Comparison of ENCODE assay signal across 9 mouse cellular contexts in genomic region chr9:99870780-99871555, GRCm38 (mm10). TPM values are rescaled to one million over a fixed set of nuclear protein-coding genes. Genes with fewer than 3 reads are reported as not detected.
A peak's percentile ranks its signal among the peaks of the same experiment; 100 is the strongest.
DNase-seq lines count a peak whose midpoint lies in the region; ATAC-seq and TF ChIP-seq lines count a peak whose summit lies in the region.
"Had no signal": no experiment of that assay in that cellular context is flagged by ENCODE, and none has a peak within 500 bp of the region (broad histone marks: within the 10 kb centered on the region; RNA-seq: fewer than 3 reads in every experiment).

No protein-coding gene starts in this region.

- WGBS in heart, postnatal 0 days, result 3% methylated on average over 37 of the region's 37 CpGs
- 2% methylated on average over 37 of the region's 37 CpGs for WGBS in embryonic facial prominence, embryonic 12.5 days
- 1% methylated on average over 37 of the region's 37 CpGs for WGBS in limb, embryonic 11.5 days

- peak overlapping the region; percentile 19; the same call in 1 of the 2 replicates for H3K4me3 ChIP-seq in heart, postnatal 0 days (ENCODE audit: low read depth, low read length)
- peak overlapping the region; percentile 16 for H3K4me3 ChIP-seq in embryonic facial prominence, embryonic 12.5 days
- H3K4me3 ChIP-seq in limb, embryonic 11.5 days (ENCODE audit: low read depth, low read length), result no peak overlapping the region
- H3K4me3 ChIP-seq: liver, embryonic 13.5 days had no signal

- TF ChIP-seq CTCF in heart, postnatal 0 days (IDR thresholded peaks at IDR 0.05; ENCODE audit: low read depth), result no peak

- no peak for TF ChIP-seq EP300 in heart, postnatal 0 days (IDR thresholded peaks at IDR 0.05; ENCODE audit: low read depth)

- intact Hi-C loops in heart, postnatal 10 days (cut with DNase I), result no loop called here

- H3K4me1 ChIP-seq in heart, postnatal 0 days (ENCODE audit: control insufficient read depth, insufficient read depth), result 0 out of 2 replicates have a peak, but pooled peaks cover 2% of the 10 kb centered on the region
- H3K4me1 ChIP-seq in embryonic facial prominence, embryonic 12.5 days, result peaks cover 14% of the 10 kb centered on the region
- H3K4me1 ChIP-seq in limb, embryonic 11.5 days (ENCODE audit: control insufficient read depth, insufficient read depth, low read length), result peaks cover 10% of the 10 kb centered on the region; the same call in 1 of the 2 replicates
- H3K4me1 ChIP-seq: liver, embryonic 13.5 days had no signal

- H3K9me3 ChIP-seq in heart, postnatal 0 days (replicated peaks; ENCODE audit: control insufficient read depth, low read length), result no peaks in the 10 kb centered on the region
- H3K9me3 ChIP-seq in embryonic facial prominence, embryonic 12.5 days, result no peaks in the 10 kb centered on the region
- H3K9me3 ChIP-seq in limb, embryonic 11.5 days (ENCODE audit: control insufficient read depth, low read length), result no peaks in the 10 kb centered on the region
- H3K9me3 ChIP-seq: liver, embryonic 13.5 days had no signal

- H3K27ac ChIP-seq in heart, postnatal 0 days (ENCODE audit: low read depth), result no peak overlapping the region
- H3K27ac ChIP-seq in embryonic facial prominence, embryonic 12.5 days, result no peak overlapping the region
- H3K27ac ChIP-seq in limb, embryonic 11.5 days (replicated peaks; ENCODE audit: low read depth, low read length), result no peak overlapping the region
- H3K27ac ChIP-seq: kidney, postnatal 0 days; liver, embryonic 13.5 days had no signal

- H3K4me2 ChIP-seq in heart, postnatal 0 days (ENCODE audit: low read depth, low read length), result no peak overlapping the region
- peak overlapping the region; percentile 36 for H3K4me2 ChIP-seq in embryonic facial prominence, embryonic 12.5 days (replicated peaks)
- H3K4me2 ChIP-seq in limb, embryonic 11.5 days (ENCODE audit: low read depth, severe bottlenecking), result no peak overlapping the region
- H3K4me2 ChIP-seq: liver, embryonic 13.5 days had no signal

- H3K9ac ChIP-seq in heart, postnatal 0 days (replicated peaks; ENCODE audit: low read depth, low read length), result no peak overlapping the region
- no peak overlapping the region for H3K9ac ChIP-seq in embryonic facial prominence, embryonic 12.5 days
- no peak overlapping the region for H3K9ac ChIP-seq in limb, embryonic 11.5 days (ENCODE audit: low read length)
- H3K9ac ChIP-seq: liver, embryonic 13.5 days had no signal

- no peaks in the 10 kb centered on the region for H3K36me3 ChIP-seq in heart, postnatal 0 days (replicated peaks; ENCODE audit: control insufficient read depth, insufficient read depth, low read length)
- H3K36me3 ChIP-seq in embryonic facial prominence, embryonic 12.5 days, result no peaks in the 10 kb centered on the region
- no peaks in the 10 kb centered on the region for H3K36me3 ChIP-seq in limb, embryonic 11.5 days (ENCODE audit: control insufficient read depth, insufficient read depth, low read length)
- H3K36me3 ChIP-seq: liver, embryonic 13.5 days had no signal

- DNase-seq in heart, postnatal 0 days (ENCODE audit: low spot score), result no peak
- DNase-seq in heart, postnatal 10 days, result no peak
- peak; percentile 56 for DNase-seq in limb, embryonic 11.5 days (ENCODE audit: low spot score)
- DNase-seq in retina, embryonic 14.5 days (ENCODE audit: low spot score), result peak; percentile 33
- no peak for DNase-seq in layer of hippocampus, adult 9-11 months
- no peak for DNase-seq in kidney, adult 9 months
- DNase-seq: liver, embryonic 13.5 days had no signal

- peaks cover 100% of the 10 kb centered on the region for H3K27me3 ChIP-seq in heart, postnatal 0 days (ENCODE audit: control insufficient read depth, insufficient read depth, low read length)
- peaks cover 85% of the 10 kb centered on the region for H3K27me3 ChIP-seq in embryonic facial prominence, embryonic 12.5 days
- H3K27me3 ChIP-seq in limb, embryonic 11.5 days (ENCODE audit: control insufficient read depth, insufficient read depth, low read length), result peaks cover 91% of the 10 kb centered on the region

- no peak for ATAC-seq in heart, postnatal 0 days (ENCODE audit: insufficient read depth, low read depth)
- ATAC-seq in embryonic facial prominence, embryonic 12.5 days (ENCODE audit: insufficient number of reproducible peaks, insufficient read depth, low FRiP score, low TSS enrichment), result no peak
- ATAC-seq in limb, embryonic 11.5 days (ENCODE audit: insufficient number of reproducible peaks, low FRiP score, low TSS enrichment, low read depth), result no peak

RNA-seq across cellular contexts. Expression of gene Sox14, which starts 5.0 kb away (rescaled TPM):
- total RNA-seq in heart, postnatal 0 days (2014; rRNA removed; ENCODE audit: low replicate concordance), result not detected in 2 replicates
- polyA plus RNA-seq in heart, postnatal 0 days (2015; fragmentation: Nextera tagmentation; extraction: Ambion mirVana), result not detected in 2 replicates
- not detected for total RNA-seq in heart, postnatal 10 days (2021)
- polyA plus RNA-seq in embryonic facial prominence, embryonic 12.5 days (2016; fragmentation: Nextera tagmentation; extraction: Ambion mirVana), result 1.3 and 2.4 TPM in 2 replicates
- 0.14 and 0.20 TPM in 2 replicates for polyA plus RNA-seq in limb, embryonic 11.5 days (2014; fragmentation: Nextera tagmentation; extraction: Ambion mirVana)
- polyA plus RNA-seq: kidney, postnatal 0 days; liver, embryonic 13.5 days had no signal

Comparison
In these comparisons a context has a peak if more than half of its experiments do, and no peak if none do; other contexts are left out.
1. DNase-seq: peak in limb, embryonic 11.5 days (single experiment) and retina, embryonic 14.5 days (single experiment); none in heart, postnatal 0 days (single experiment), heart, postnatal 10 days (0 of 2), layer of hippocampus, adult 9-11 months (single experiment) and kidney, adult 9 months (single experiment).